Mouse (Mus musculus) MEL (cell line): ENCODE measurements around the gene Cct7.

Experiments used
- GABPA ChIP-seq: IDR thresholded peaks from 2 replicates; pipeline ENCODE4 v1.6.1; 2012; ENCODE audit warnings: low read depth, mild to moderate bottlenecking, inconsistent platforms, low read length, improper control_type of control experiment, moderate library complexity
- POLR2A ChIP-seq, 2 experiments: IDR thresholded peaks; 2 replicates each; pipeline ENCODE4 v1.6.1; 2011 to 2012; ENCODE audit warnings: low read length in 2 of 2, mild to moderate bottlenecking in 2 of 2, control low read depth in 1 of 2, improper control_type of control experiment in 1 of 2, low read depth in 1 of 2, moderate library complexity in 1 of 2; ENCODE audit not compliant: control insufficient read depth in 1 of 2, insufficient read depth in 1 of 2, poor library complexity in 1 of 2

DNA sequence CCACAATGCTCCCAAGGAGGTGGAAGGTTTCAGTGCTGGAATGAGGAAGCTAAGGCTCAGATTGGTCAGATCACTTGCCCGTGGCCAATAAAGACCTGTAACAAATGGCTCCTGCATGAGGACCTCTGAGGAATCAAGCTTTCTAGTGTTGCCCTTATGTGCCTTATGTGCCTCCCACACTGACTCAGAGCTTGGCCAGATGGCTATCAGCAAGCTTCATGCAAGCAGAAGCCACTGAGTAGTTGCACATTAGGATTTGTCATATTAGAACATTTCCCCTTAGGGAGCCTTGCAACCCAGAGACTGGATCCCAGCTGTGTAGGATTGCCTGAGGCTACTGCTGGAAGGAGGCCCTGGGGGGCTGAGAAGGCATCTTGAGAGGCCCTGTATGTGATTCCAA, 49.1 kb downstream of the Cct7 start:
- TF ChIP-seq GABPA (no peak), POLR2A (IDR thresholded peaks at IDR 0.05; ENCODE audit: control insufficient read depth in 1 of 2, insufficient read depth in 1 of 2, low read depth in 1 of 2, low read length in 2 of 2, poor library complexity in 1 of 2) (no peak)
